Mouse (Mus musculus): ENCODE results near the gene Rbmxl1. TPM values are rescaled to one million over a fixed set of nuclear protein-coding genes. Genes with fewer than 3 reads are reported as not detected.
"Not testable (repeated sequence)": the region's sequence is repeated elsewhere in the genome, so short reads cannot be mapped to it uniquely, and the experiment has no call there.

Gene Rbmxl1
- polyA plus RNA-seq, 1 experiment from 2014 or later = 207 TPM

- ATAC-seq = no peak
- WGBS = 87% methylated on average over 3 of the region's 3 CpGs
- no peak overlapping the region for H3K4me2 ChIP-seq (replicated peaks)
Observed at GRCm38 (mm10) chr8:78515132-78515531, 6.4 kb upstream of the Rbmxl1 start.

GRCm38 (mm10) chr8:78514706-78515105 lies 6.0 kb upstream of the Rbmxl1 start:
- H3K27ac ChIP-seq = no peak overlapping the region
- H3K4me1 ChIP-seq (replicated peaks) = no peaks in the 10 kb centered on the region
- no peak overlapping the region for H3K4me3 ChIP-seq (replicated peaks)
- no peak overlapping the region for H3K4me2 ChIP-seq (replicated peaks)
- WGBS = 97% methylated on average over 1 of the region's 1 CpGs
- no peak overlapping the region for H3K9ac ChIP-seq
- H3K9me3 ChIP-seq = no peaks in the 10 kb centered on the region
- ATAC-seq = no peak
- peaks cover 5% of the 10 kb centered on the region for H3K36me3 ChIP-seq
- no peaks in the 10 kb centered on the region for H3K27me3 ChIP-seq (replicated peaks)

More at GRCm38 (mm10) chr8:78515132-78515531, 6.4 kb upstream of the Rbmxl1 start:
- H3K9me3 ChIP-seq = no peaks in the 10 kb centered on the region
- H3K27ac ChIP-seq = no peak overlapping the region
- peaks cover 5% of the 10 kb centered on the region for H3K36me3 ChIP-seq
- no peaks in the 10 kb centered on the region for H3K4me1 ChIP-seq (replicated peaks)
- no peak overlapping the region for H3K9ac ChIP-seq
- H3K4me3 ChIP-seq (replicated peaks) = no peak overlapping the region
- H3K27me3 ChIP-seq (replicated peaks) = no peaks in the 10 kb centered on the region

GRCm38 (mm10) chr8:78513106-78513505 lies 4.4 kb upstream of the Rbmxl1 start:
- ATAC-seq = no peak
- no peaks in the 10 kb centered on the region for H3K27me3 ChIP-seq (replicated peaks)
- H3K27ac ChIP-seq = no peak overlapping the region
- H3K4me2 ChIP-seq (replicated peaks) = no peak overlapping the region
- no peak overlapping the region for H3K9ac ChIP-seq
- WGBS = 91% methylated on average over 4 of the region's 4 CpGs
- peaks cover 5% of the 10 kb centered on the region for H3K36me3 ChIP-seq
- H3K4me3 ChIP-seq (replicated peaks) = no peak overlapping the region
- no peaks in the 10 kb centered on the region for H3K4me1 ChIP-seq (replicated peaks)
- no peaks in the 10 kb centered on the region for H3K9me3 ChIP-seq

- 66% methylated on average over 3 of the region's 3 CpGs for WGBS
Observed at GRCm38 (mm10) chr8:78510926-78511325, 2.2 kb upstream of the Rbmxl1 start.

GRCm38 (mm10) chr8:78510094-78510493 lies 1.4 kb upstream of the Rbmxl1 start:
- Histone ChIP-seq H3K9ac (peak overlapping the region; percentile 92), H3K36me3 (no peaks in the 10 kb centered on the region), H3K27me3 (replicated peaks) (no peaks in the 10 kb centered on the region), H3K27ac (peak overlapping the region; percentile 97), H3K9me3 (no peaks in the 10 kb centered on the region), H3K4me2 (replicated peaks) (peak overlapping the region; percentile 96), H3K4me3 (replicated peaks) (peak overlapping the region; percentile 73), H3K4me1 (replicated peaks) (no peaks in the 10 kb centered on the region)
- WGBS = 0% methylated on average over 11 of the region's 11 CpGs
- ATAC-seq = peak; percentile 49

More at GRCm38 (mm10) chr8:78510926-78511325, 2.2 kb upstream of the Rbmxl1 start:
- no peak for ATAC-seq
- peaks cover under 1% of the 10 kb centered on the region for H3K36me3 ChIP-seq
- no peak overlapping the region for H3K4me3 ChIP-seq (replicated peaks)
- H3K9me3 ChIP-seq = no peaks in the 10 kb centered on the region
- H3K27ac ChIP-seq = no peak overlapping the region
- no peaks in the 10 kb centered on the region for H3K4me1 ChIP-seq (replicated peaks)
- H3K9ac ChIP-seq = no peak overlapping the region
- no peaks in the 10 kb centered on the region for H3K27me3 ChIP-seq (replicated peaks)
- H3K4me2 ChIP-seq (replicated peaks) = peak overlapping the region; percentile 3; the same call in 1 of the 2 replicates

- Histone ChIP-seq H3K27ac (peak within 1 kb of the TSS; percentile 97), H3K9ac (peak within 1 kb of the TSS; percentile 92), H3K4me1 (replicated peaks) (no peaks in the 10 kb centered on the region), H3K27me3 (replicated peaks) (no peaks in the 10 kb centered on the region), H3K4me2 (replicated peaks) (peak within 1 kb of the TSS; percentile 96), H3K36me3 (no peaks in the 10 kb centered on the region), H3K9me3 (no peaks in the 10 kb centered on the region), H3K4me3 (replicated peaks) (peak within 1 kb of the TSS; percentile 73)
- ATAC-seq = peak; percentile 94
- under 1% methylated on average over 51 of the region's 51 CpGs for WGBS
Observed at GRCm38 (mm10) chr8:78509273-78510031, 754 bp upstream of the Rbmxl1 start, which contains the start of gene Slc10a7. Gene Slc10a7 (plus strand): TSS chr8:78509346.

GRCm38 (mm10) chr8:78507979-78508718 lies 549 bp downstream of the Rbmxl1 start:
- under 1% methylated on average over 36 of the region's 38 CpGs for WGBS

GRCm38 (mm10) chr8:78502706-78503105 lies 6.0 kb downstream of the Rbmxl1 start:
- H3K4me1 ChIP-seq (replicated peaks) = no peaks in the 10 kb centered on the region
- H3K4me2 ChIP-seq (replicated peaks) = no peak overlapping the region
- 74% methylated on average over 2 of the region's 2 CpGs for WGBS
- no peak overlapping the region for H3K9ac ChIP-seq
- H3K27me3 ChIP-seq (replicated peaks) = no peaks in the 10 kb centered on the region
- H3K36me3 ChIP-seq = no peaks in the 10 kb centered on the region
- H3K9me3 ChIP-seq = no peaks in the 10 kb centered on the region
- H3K27ac ChIP-seq = no peak overlapping the region
- no peak for ATAC-seq
- H3K4me3 ChIP-seq (replicated peaks) = no peak overlapping the region

More at GRCm38 (mm10) chr8:78507979-78508718, 549 bp downstream of the Rbmxl1 start:
- Histone ChIP-seq H3K4me1 (replicated peaks) (no peaks in the 10 kb centered on the region), H3K9me3 (no peaks in the 10 kb centered on the region), H3K4me2 (replicated peaks) (peak overlapping the region; percentile 96), H3K36me3 (no peaks in the 10 kb centered on the region), H3K9ac (peak overlapping the region; percentile 92), H3K27ac (peak overlapping the region; percentile 97), H3K4me3 (replicated peaks) (peak overlapping the region; percentile 73), H3K27me3 (replicated peaks) (no peaks in the 10 kb centered on the region)
- ATAC-seq = peak; percentile 41

GRCm38 (mm10) chr8:78496273-78496672 lies 12.4 kb downstream of the Rbmxl1 start:
- not testable (repeated sequence) for H3K9me3 ChIP-seq
- 94% methylated on average over 3 of the region's 3 CpGs for WGBS

GRCm38 (mm10) chr8:78493031-78493430 lies 15.7 kb downstream of the Rbmxl1 start:
- no peak for ATAC-seq
- WGBS = 44% methylated on average over 2 of the region's 2 CpGs

More at GRCm38 (mm10) chr8:78496273-78496672, 12.4 kb downstream of the Rbmxl1 start:
- H3K4me1 ChIP-seq (replicated peaks); H3K4me3 ChIP-seq (replicated peaks); H3K36me3 ChIP-seq; ATAC-seq; H3K27me3 ChIP-seq (replicated peaks); H3K27ac ChIP-seq; H3K9ac ChIP-seq; H3K4me2 ChIP-seq (replicated peaks): not testable (repeated sequence)

GRCm38 (mm10) chr8:78489733-78490132 lies 19.0 kb downstream of the Rbmxl1 start:
- no peak overlapping the region for H3K27ac ChIP-seq
- no peak for ATAC-seq
- no peak overlapping the region for H3K4me3 ChIP-seq (replicated peaks)
- H3K9ac ChIP-seq = no peak overlapping the region
- H3K36me3 ChIP-seq = no peaks in the 10 kb centered on the region
- no peak overlapping the region for H3K4me2 ChIP-seq (replicated peaks)
- H3K9me3 ChIP-seq = no peaks in the 10 kb centered on the region
- 73% methylated on average over 3 of the region's 3 CpGs for WGBS
- H3K4me1 ChIP-seq (replicated peaks) = no peaks in the 10 kb centered on the region
- no peaks in the 10 kb centered on the region for H3K27me3 ChIP-seq (replicated peaks)

More at GRCm38 (mm10) chr8:78493031-78493430, 15.7 kb downstream of the Rbmxl1 start:
- no peaks in the 10 kb centered on the region for H3K9me3 ChIP-seq
- H3K9ac ChIP-seq = no peak overlapping the region
- no peaks in the 10 kb centered on the region for H3K36me3 ChIP-seq
- no peak overlapping the region for H3K27ac ChIP-seq
- H3K4me1 ChIP-seq (replicated peaks) = no peaks in the 10 kb centered on the region
- H3K27me3 ChIP-seq (replicated peaks) = no peaks in the 10 kb centered on the region
- no peak overlapping the region for H3K4me3 ChIP-seq (replicated peaks)
- no peak overlapping the region for H3K4me2 ChIP-seq (replicated peaks)

- H3K4me2 ChIP-seq (replicated peaks) = no peak overlapping the region
- no peaks in the 10 kb centered on the region for H3K4me1 ChIP-seq (replicated peaks)
- no peak overlapping the region for H3K4me3 ChIP-seq (replicated peaks)
- no peaks in the 10 kb centered on the region for H3K27me3 ChIP-seq (replicated peaks)
- 36% methylated on average over 6 of the region's 6 CpGs for WGBS
- H3K9ac ChIP-seq = no peak overlapping the region
- no peaks in the 10 kb centered on the region for H3K9me3 ChIP-seq
- H3K36me3 ChIP-seq = no peaks in the 10 kb centered on the region
- no peak for ATAC-seq
- no peak overlapping the region for H3K27ac ChIP-seq
Observed at GRCm38 (mm10) chr8:78477051-78477829, 31.5 kb downstream of the Rbmxl1 start.
